Mouse (Mus musculus) frontal cortex, postnatal 10 days (tissue): ENCODE measurements around the gene Slc35e3.
"Not testable (repeated sequence)": the region's sequence is repeated elsewhere in the genome, so short reads cannot be mapped to it uniquely, and the experiment has no call there.

ENCODE experiments used
- DNase-seq, 2 experiments: peaks; one replicate each; pipeline ENCODE4 v3.0.0; 2022; ENCODE audit warnings: low spot score in 2 of 2, mixed read lengths in 1 of 2

Gene Slc35e3

GRCm38 (mm10) chr10:117762281-117762830, 16.2 kb upstream of the Slc35e3 start:
- no peak for DNase-seq

GRCm38 (mm10) chr10:117761551-117761950, 15.4 kb upstream of the Slc35e3 start:
- DNase-seq, result no peak

- DNase-seq, result no peak
Observed at GRCm38 (mm10) chr10:117760831-117761335, 14.7 kb upstream of the Slc35e3 start.

GRCm38 (mm10) chr10:117759844-117760630, 13.9 kb upstream of the Slc35e3 start:
- no peak for DNase-seq

GRCm38 (mm10) chr10:117758749-117759727, 12.9 kb upstream of the Slc35e3 start:
- no peak for DNase-seq

- DNase-seq, result not testable (repeated sequence)
Observed at GRCm38 (mm10) chr10:117758344-117758743, 12.2 kb upstream of the Slc35e3 start.

- DNase-seq, result no peak
Observed at GRCm38 (mm10) chr10:117757796-117758342, 11.7 kb upstream of the Slc35e3 start.

- no peak for DNase-seq
Observed at GRCm38 (mm10) chr10:117757259-117757658, 11.1 kb upstream of the Slc35e3 start.

GRCm38 (mm10) chr10:117756784-117757183, 10.6 kb upstream of the Slc35e3 start:
- DNase-seq, result no peak

GRCm38 (mm10) chr10:117755799-117756467, 9.8 kb upstream of the Slc35e3 start:
- DNase-seq, result no peak

GRCm38 (mm10) chr10:117755086-117755798, 9.1 kb upstream of the Slc35e3 start:
- DNase-seq, result no peak

GRCm38 (mm10) chr10:117754609-117754940, 8.4 kb upstream of the Slc35e3 start:
- no peak for DNase-seq

- no peak for DNase-seq
Observed at GRCm38 (mm10) chr10:117753711-117754608, 7.8 kb upstream of the Slc35e3 start.

GRCm38 (mm10) chr10:117752851-117753647, 6.9 kb upstream of the Slc35e3 start:
- no peak for DNase-seq

GRCm38 (mm10) chr10:117752304-117752821, 6.2 kb upstream of the Slc35e3 start:
- DNase-seq, result no peak

- DNase-seq, result no peak
Observed at GRCm38 (mm10) chr10:117751744-117752143, 5.6 kb upstream of the Slc35e3 start.

- DNase-seq, result no peak
Observed at GRCm38 (mm10) chr10:117751282-117751610, 5.1 kb upstream of the Slc35e3 start.

GRCm38 (mm10) chr10:117750529-117751281, 4.5 kb upstream of the Slc35e3 start:
- DNase-seq, result no peak
